Mouse (Mus musculus) liver, embryonic 15.5 days (tissue): ENCODE data around the gene Gp1ba. TPM values are rescaled to one million over a fixed set of nuclear protein-coding genes. Genes with fewer than 3 reads are reported as not detected.

Experiments
- ATAC-seq: fragments of 200-750 bp; cut with Nextera tagmentation; 2 replicates; pipeline ENCODE4 v1.8.0; 2017; ENCODE audit warnings: moderate number of reproducible peaks, mild to moderate bottlenecking, moderate library complexity; ENCODE audit not compliant: insufficient read depth
- H3K27ac ChIP-seq: fragments of 300-500 bp; sonication (generic); replicated peaks from 2 replicates; pipeline ENCODE4 v1.5.1; 2015; ENCODE audit warnings: mild to moderate bottlenecking, inconsistent platforms
- H3K27me3 ChIP-seq: fragments of 300-500 bp; sonication (generic); 2 replicates; pipeline ENCODE4 v1.6.1; 2015; ENCODE audit warnings: mild to moderate bottlenecking, inconsistent platforms
- H3K36me3 ChIP-seq: fragments of 300-500 bp; sonication (generic); replicated peaks from 2 replicates; pipeline ENCODE4 v1.6.1; 2015; ENCODE audit warnings: moderate library complexity, mild to moderate bottlenecking, inconsistent platforms
- H3K4me1 ChIP-seq: fragments of 300-500 bp; sonication (generic); replicated peaks from 2 replicates; pipeline ENCODE4 v1.6.1; 2015; ENCODE audit warnings: inconsistent platforms
- H3K4me2 ChIP-seq: fragments of 300-500 bp; sonication (generic); 2 replicates; pipeline ENCODE4 v1.6.1; 2015; ENCODE audit warnings: moderate library complexity, mild to moderate bottlenecking, inconsistent platforms
- H3K4me3 ChIP-seq: fragments of 300-500 bp; sonication (generic); replicated peaks from 2 replicates; pipeline ENCODE4 v1.5.1; 2015; ENCODE audit warnings: mild to moderate bottlenecking, inconsistent platforms
- H3K9ac ChIP-seq: fragments of 300-500 bp; sonication (generic); 2 replicates; pipeline ENCODE4 v1.6.1; 2015; ENCODE audit warnings: moderate library complexity, mild to moderate bottlenecking, inconsistent platforms
- H3K9me3 ChIP-seq: fragments of 300-500 bp; sonication (generic); replicated peaks from 2 replicates; pipeline ENCODE4 v1.6.1; 2016; ENCODE audit warnings: inconsistent platforms
- WGBS: fragments of 180-500 bp; shearing (Covaris S2); methylation state at CpG from one replicate; pipeline ENCODE4 v1.1.7; 2015; ENCODE audit warnings: mixed read lengths; ENCODE audit not compliant: insufficient replicate concordance; 5-methylcytosine and 5-hydroxymethylcytosine counted together
- polyA plus RNA-seq: library from polyadenylated mRNA; unstranded; fragments of >200 nt; fragmentation: Nextera tagmentation; extraction: Ambion mirVana; gene quantifications from 2 replicates; pipeline ENCODE4 v1.2.1, GENCODE M21; 2015

Gene Gp1ba
- polyA plus RNA-seq, 1 experiment from 2014 or later, result 2.6 TPM

- Histone ChIP-seq H3K27ac (peak overlapping the region; percentile 99), H3K4me3 (peak overlapping the region; percentile 99), H3K9ac (peak overlapping the region; percentile 98), H3K4me1 (peaks cover 65% of the 10 kb centered on the region), H3K4me2 (peak overlapping the region; percentile 99), H3K36me3 (peaks cover 30% of the 10 kb centered on the region), H3K9me3 (no peaks in the 10 kb centered on the region), H3K27me3 (peaks cover 16% of the 10 kb centered on the region)
- peak; percentile 52 for ATAC-seq
- WGBS, result under 1% methylated on average over 48 of the region's 48 CpGs
Measured at GRCm38 (mm10) chr11:70654923-70655570, 16.1 kb downstream of the Gp1ba start.

DNA sequence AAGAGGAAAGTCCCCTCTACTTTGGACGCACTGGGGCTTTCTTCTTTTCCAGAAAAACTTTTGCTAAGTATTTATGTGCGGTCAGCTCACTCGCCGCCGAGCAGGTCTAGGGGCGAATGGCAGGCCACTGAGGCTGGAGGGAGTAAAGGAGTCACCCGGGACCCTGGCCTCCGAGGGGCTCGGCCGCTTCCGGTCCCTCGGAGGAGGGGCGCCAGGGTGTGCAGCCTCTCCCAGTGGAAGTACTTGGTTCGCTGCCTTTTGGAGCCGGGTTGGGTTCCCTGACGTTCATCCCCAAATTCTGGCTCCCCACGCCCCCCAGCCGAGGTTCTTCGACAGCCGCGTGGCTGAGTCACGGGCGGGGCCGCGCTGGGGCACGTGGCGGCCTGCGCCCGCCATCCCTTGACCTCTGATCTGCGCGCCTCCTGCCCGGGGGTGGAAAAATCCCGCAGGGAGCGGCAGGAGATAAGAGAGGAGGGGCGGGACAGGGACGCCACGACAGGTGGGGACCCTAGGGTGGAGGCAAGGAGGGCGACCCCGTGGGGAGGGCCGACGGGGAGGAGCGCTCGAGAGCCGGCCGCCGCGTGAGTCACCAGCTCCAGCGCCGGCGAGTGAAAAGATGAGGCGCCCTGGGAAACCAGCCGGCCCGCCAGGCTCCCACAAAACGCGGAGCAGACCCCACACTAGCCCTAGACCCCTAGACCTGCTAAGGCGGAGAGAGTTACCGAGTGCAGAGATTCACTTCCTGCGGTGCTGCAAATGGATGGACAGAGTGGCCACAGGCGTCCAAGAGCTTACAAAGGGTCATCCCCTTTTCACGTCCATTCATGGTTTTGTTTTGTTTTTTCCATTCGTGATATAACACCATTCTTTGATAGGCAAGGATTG lies 16.9 kb downstream of the Gp1ba start:
- peaks cover 24% of the 10 kb centered on the region for H3K36me3 ChIP-seq
- H3K9ac ChIP-seq, result peak overlapping the region; percentile 98
- peaks cover 57% of the 10 kb centered on the region for H3K4me1 ChIP-seq
- H3K4me3 ChIP-seq, result peak overlapping the region; percentile 99
- ATAC-seq, result no peak
- 1% methylated on average over 61 of the region's 61 CpGs for WGBS
- peaks cover 16% of the 10 kb centered on the region for H3K27me3 ChIP-seq
- no peaks in the 10 kb centered on the region for H3K9me3 ChIP-seq
- H3K4me2 ChIP-seq, result peak overlapping the region; percentile 99
- peak overlapping the region; percentile 99 for H3K27ac ChIP-seq

- H3K4me1 ChIP-seq, result peaks cover 51% of the 10 kb centered on the region
- H3K36me3 ChIP-seq, result peaks cover 19% of the 10 kb centered on the region
- no peaks in the 10 kb centered on the region for H3K9me3 ChIP-seq
- H3K4me2 ChIP-seq, result peak overlapping the region; percentile 99
- peaks cover 16% of the 10 kb centered on the region for H3K27me3 ChIP-seq
- peak overlapping the region; percentile 99 for H3K4me3 ChIP-seq
- no peak overlapping the region; the same call in 1 of the 2 replicates for H3K9ac ChIP-seq
- WGBS, result 23% methylated on average over 16 of the region's 16 CpGs
- peak overlapping the region; percentile 99 for H3K27ac ChIP-seq
- ATAC-seq, result no peak
Measured at GRCm38 (mm10) chr11:70656456-70656927, 17.6 kb downstream of the Gp1ba start.

GRCm38 (mm10) chr11:70656964-70657363 lies 18.0 kb downstream of the Gp1ba start, which contains the start of gene Eno3:
TSS of gene Eno3 (plus strand) at chr11:70657202.
- Histone ChIP-seq H3K9ac (peak within 1 kb of the TSS; percentile 98), H3K4me1 (peaks cover 46% of the 10 kb centered on the region), H3K27me3 (peaks cover 16% of the 10 kb centered on the region), H3K4me3 (peak within 1 kb of the TSS; percentile 99), H3K9me3 (no peaks in the 10 kb centered on the region), H3K27ac (peak within 1 kb of the TSS; percentile 99), H3K4me2 (peak within 1 kb of the TSS; percentile 99), H3K36me3 (peaks cover 14% of the 10 kb centered on the region)
- ATAC-seq, result no peak
- WGBS, result 19% methylated on average over 3 of the region's 3 CpGs

- no peak overlapping the region for H3K4me3 ChIP-seq
- peaks cover 40% of the 10 kb centered on the region for H3K4me1 ChIP-seq
- no peaks in the 10 kb centered on the region for H3K9me3 ChIP-seq
- H3K27me3 ChIP-seq, result peaks cover 16% of the 10 kb centered on the region
- 46% methylated on average over 6 of the region's 6 CpGs for WGBS
- H3K27ac ChIP-seq, result no peak overlapping the region
- no peak for ATAC-seq
- H3K4me2 ChIP-seq, result no peak overlapping the region
- no peak overlapping the region for H3K9ac ChIP-seq
- H3K36me3 ChIP-seq, result peaks cover 13% of the 10 kb centered on the region
Measured at GRCm38 (mm10) chr11:70657573-70657972, 18.7 kb downstream of the Gp1ba start.

GRCm38 (mm10) chr11:70657991-70658390 lies 19.1 kb downstream of the Gp1ba start:
- H3K27ac ChIP-seq, result no peak overlapping the region
- H3K4me3 ChIP-seq, result no peak overlapping the region
- H3K4me1 ChIP-seq, result peaks cover 36% of the 10 kb centered on the region
- H3K9ac ChIP-seq, result no peak overlapping the region
- H3K27me3 ChIP-seq, result peaks cover 16% of the 10 kb centered on the region
- ATAC-seq, result no peak
- WGBS, result 66% methylated on average over 9 of the region's 9 CpGs
- H3K4me2 ChIP-seq, result no peak overlapping the region
- H3K36me3 ChIP-seq, result peaks cover 13% of the 10 kb centered on the region
- no peaks in the 10 kb centered on the region for H3K9me3 ChIP-seq

- peaks cover 16% of the 10 kb centered on the region for H3K27me3 ChIP-seq
- no peak overlapping the region for H3K4me3 ChIP-seq
- H3K36me3 ChIP-seq, result peaks cover 18% of the 10 kb centered on the region
- no peak overlapping the region for H3K9ac ChIP-seq
- ATAC-seq, result no peak
- 76% methylated on average over 5 of the region's 5 CpGs for WGBS
- H3K9me3 ChIP-seq, result no peaks in the 10 kb centered on the region
- H3K4me2 ChIP-seq, result no peak overlapping the region
- peaks cover 35% of the 10 kb centered on the region for H3K4me1 ChIP-seq
- no peak overlapping the region for H3K27ac ChIP-seq
Measured at GRCm38 (mm10) chr11:70658521-70658920, 19.6 kb downstream of the Gp1ba start.

GRCm38 (mm10) chr11:70658942-70659341 lies 20.0 kb downstream of the Gp1ba start:
- WGBS, result 69% methylated on average over 8 of the region's 8 CpGs

DNA sequence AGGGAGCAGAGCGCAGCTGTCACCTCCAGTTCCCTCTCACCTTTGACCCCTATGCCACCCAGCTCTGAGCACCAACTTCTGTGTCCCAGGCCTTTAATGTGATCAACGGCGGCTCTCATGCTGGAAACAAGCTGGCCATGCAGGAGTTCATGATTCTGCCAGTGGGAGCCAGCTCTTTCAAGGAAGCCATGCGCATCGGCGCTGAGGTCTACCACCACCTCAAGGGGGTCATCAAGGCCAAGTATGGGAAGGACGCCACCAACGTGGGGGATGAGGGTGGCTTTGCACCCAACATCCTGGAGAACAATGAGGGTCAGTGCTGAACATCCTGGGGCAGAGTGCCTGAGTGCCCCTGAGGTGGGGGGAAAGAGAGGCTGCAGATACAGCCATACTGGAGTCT lies 21.6 kb downstream of the Gp1ba start:
- no peak overlapping the region for H3K4me3 ChIP-seq
- no peak overlapping the region for H3K9ac ChIP-seq
- H3K4me1 ChIP-seq, result peaks cover 27% of the 10 kb centered on the region
- 89% methylated on average over 8 of the region's 8 CpGs for WGBS
- H3K27ac ChIP-seq, result no peak overlapping the region
- ATAC-seq, result no peak
- H3K4me2 ChIP-seq, result no peak overlapping the region
- no peaks in the 10 kb centered on the region for H3K9me3 ChIP-seq
- peaks cover 15% of the 10 kb centered on the region for H3K27me3 ChIP-seq
- peaks cover 39% of the 10 kb centered on the region for H3K36me3 ChIP-seq

More at GRCm38 (mm10) chr11:70658942-70659341, 20.0 kb downstream of the Gp1ba start:
- Histone ChIP-seq H3K36me3 (peaks cover 22% of the 10 kb centered on the region), H3K4me1 (peaks cover 35% of the 10 kb centered on the region), H3K9ac (no peak overlapping the region), H3K4me3 (no peak overlapping the region), H3K27me3 (peaks cover 16% of the 10 kb centered on the region), H3K27ac (no peak overlapping the region), H3K4me2 (no peak overlapping the region), H3K9me3 (no peaks in the 10 kb centered on the region)
- no peak for ATAC-seq

- no peak for ATAC-seq
- no peak overlapping the region for H3K27ac ChIP-seq
- H3K36me3 ChIP-seq, result peaks cover 52% of the 10 kb centered on the region
- H3K4me3 ChIP-seq, result no peak overlapping the region
- H3K9ac ChIP-seq, result no peak overlapping the region
- no peak overlapping the region for H3K4me2 ChIP-seq
- H3K9me3 ChIP-seq, result no peaks in the 10 kb centered on the region
- H3K4me1 ChIP-seq, result peaks cover 24% of the 10 kb centered on the region
- WGBS, result 86% methylated on average over 8 of the region's 8 CpGs
- H3K27me3 ChIP-seq, result no peaks in the 10 kb centered on the region
Measured at GRCm38 (mm10) chr11:70663101-70663500, 24.2 kb downstream of the Gp1ba start.

GRCm38 (mm10) chr11:70663957-70664356 lies 25.0 kb downstream of the Gp1ba start:
- no peak overlapping the region for H3K4me2 ChIP-seq
- ATAC-seq, result no peak
- H3K9ac ChIP-seq, result no peak overlapping the region
- no peak overlapping the region for H3K27ac ChIP-seq
- H3K27me3 ChIP-seq, result no peaks in the 10 kb centered on the region
- no peak overlapping the region for H3K4me3 ChIP-seq
- H3K36me3 ChIP-seq, result peaks cover 52% of the 10 kb centered on the region
- 87% methylated on average over 6 of the region's 6 CpGs for WGBS
- H3K9me3 ChIP-seq, result no peaks in the 10 kb centered on the region
- peaks cover 26% of the 10 kb centered on the region for H3K4me1 ChIP-seq
